Mouse (Mus musculus): Measurements from ENCODE around the gene Prr12. TPM values are rescaled to one million over a fixed set of nuclear protein-coding genes. Genes with fewer than 3 reads are reported as not detected.

Prr12 gene
- polyA plus RNA-seq, 1 experiment from 2014 or later: 18.5 TPM

Small RNA genes within 50 kb of the gene (microRNA-seq; reads per million reads assigned to microRNA genes)
- gene Mir7054: 0.92 reads per million

Other genes with a start within 250 kb of the Prr12 start
- gene Nup62, start 236.8 kb downstream of the Prr12 start, polyA plus RNA-seq (2014; fragmentation: Nextera tagmentation; extraction: Ambion mirVana): 81.7 and 82.6 TPM in 2 replicates
- 1.1 TPM in 2 replicates for gene Il4i1, start 236.5 kb downstream of the Prr12 start, polyA plus RNA-seq (2014; fragmentation: Nextera tagmentation; extraction: Ambion mirVana)
- gene Atf5, start 236.2 kb downstream of the Prr12 start, polyA plus RNA-seq (2014; fragmentation: Nextera tagmentation; extraction: Ambion mirVana): 2.1 and 2.3 TPM in 2 replicates
- 38.6 and 63.4 TPM in 2 replicates for gene Akt1s1, start 203.9 kb downstream of the Prr12 start, polyA plus RNA-seq (2014; fragmentation: Nextera tagmentation; extraction: Ambion mirVana)
- gene Tbc1d17, start 203.8 kb downstream of the Prr12 start, polyA plus RNA-seq (2014; fragmentation: Nextera tagmentation; extraction: Ambion mirVana): 60.9 and 69.0 TPM in 2 replicates
- gene Pnkp, start 195.7 kb downstream of the Prr12 start, polyA plus RNA-seq (2014; fragmentation: Nextera tagmentation; extraction: Ambion mirVana): 31.0 and 31.2 TPM in 2 replicates
- gene Ptov1, start 183.1 kb downstream of the Prr12 start, polyA plus RNA-seq (2014; fragmentation: Nextera tagmentation; extraction: Ambion mirVana): 410 and 427 TPM in 2 replicates
- 79.2 and 80.5 TPM in 2 replicates for gene Med25, start 160.2 kb downstream of the Prr12 start, polyA plus RNA-seq (2014; fragmentation: Nextera tagmentation; extraction: Ambion mirVana)
- gene Fuz, start 156.8 kb downstream of the Prr12 start, polyA plus RNA-seq (2014; fragmentation: Nextera tagmentation; extraction: Ambion mirVana): 14.8 and 16.0 TPM in 2 replicates
- gene Ap2a1, start 123.4 kb downstream of the Prr12 start, polyA plus RNA-seq (2014; fragmentation: Nextera tagmentation; extraction: Ambion mirVana): 77.0 and 78.8 TPM in 2 replicates
- gene Tsks, start 109.7 kb downstream of the Prr12 start, polyA plus RNA-seq (2014; fragmentation: Nextera tagmentation; extraction: Ambion mirVana): 0.13 TPM in 1 of 2 replicates, not detected in the other
- gene Cpt1c, start 78.0 kb downstream of the Prr12 start, polyA plus RNA-seq (2014; fragmentation: Nextera tagmentation; extraction: Ambion mirVana): 17.5 and 22.1 TPM in 2 replicates
- gene Prmt1, start 66.3 kb downstream of the Prr12 start, polyA plus RNA-seq (2014; fragmentation: Nextera tagmentation; extraction: Ambion mirVana): 332 and 334 TPM in 2 replicates
- gene Irf3, start 55.2 kb downstream of the Prr12 start, polyA plus RNA-seq (2014; fragmentation: Nextera tagmentation; extraction: Ambion mirVana): 73.9 and 83.5 TPM in 2 replicates
- gene Bcl2l12, start 54.2 kb downstream of the Prr12 start, polyA plus RNA-seq (2014; fragmentation: Nextera tagmentation; extraction: Ambion mirVana): 91.7 and 91.9 TPM in 2 replicates
- 52.0 and 60.3 TPM in 2 replicates for gene Scaf1, start 36.5 kb downstream of the Prr12 start, polyA plus RNA-seq (2014; fragmentation: Nextera tagmentation; extraction: Ambion mirVana)
- gene Rras, start 34.9 kb downstream of the Prr12 start, polyA plus RNA-seq (2014; fragmentation: Nextera tagmentation; extraction: Ambion mirVana): 20.8 and 21.0 TPM in 2 replicates
- gene Nosip, start 9.5 kb upstream of the Prr12 start, polyA plus RNA-seq (2014; fragmentation: Nextera tagmentation; extraction: Ambion mirVana): 70.2 and 73.9 TPM in 2 replicates
- gene Prrg2, start 9.8 kb upstream of the Prr12 start, polyA plus RNA-seq (2014; fragmentation: Nextera tagmentation; extraction: Ambion mirVana): 22.1 and 24.6 TPM in 2 replicates
- 220 and 245 TPM in 2 replicates for gene Rcn3, start 39.3 kb upstream of the Prr12 start, polyA plus RNA-seq (2014; fragmentation: Nextera tagmentation; extraction: Ambion mirVana)
- 8.0 and 9.8 TPM in 2 replicates for gene Fcgrt, start 51.0 kb upstream of the Prr12 start, polyA plus RNA-seq (2014; fragmentation: Nextera tagmentation; extraction: Ambion mirVana)
- gene Rps11, start 71.6 kb upstream of the Prr12 start, polyA plus RNA-seq (2014; fragmentation: Nextera tagmentation; extraction: Ambion mirVana): 1,759 and 1,785 TPM in 2 replicates
- 1,469 and 1,490 TPM in 2 replicates for gene Rpl13a, start 75.9 kb upstream of the Prr12 start, polyA plus RNA-seq (2014; fragmentation: Nextera tagmentation; extraction: Ambion mirVana)
- gene Gm45713, start 83.3 kb upstream of the Prr12 start, polyA plus RNA-seq (2014; fragmentation: Nextera tagmentation; extraction: Ambion mirVana): 0.45 TPM in 1 of 2 replicates, not detected in the other
- gene Flt3l, start 83.6 kb upstream of the Prr12 start, polyA plus RNA-seq (2014; fragmentation: Nextera tagmentation; extraction: Ambion mirVana): 0.33 and 0.44 TPM in 2 replicates
- 106 and 108 TPM in 2 replicates for gene Pih1d1, start 101.4 kb upstream of the Prr12 start, polyA plus RNA-seq (2014; fragmentation: Nextera tagmentation; extraction: Ambion mirVana)
- gene Aldh16a1, start 101.7 kb upstream of the Prr12 start, polyA plus RNA-seq (2014; fragmentation: Nextera tagmentation; extraction: Ambion mirVana): 37.2 and 38.7 TPM in 2 replicates
- gene Slc17a7, start 111.1 kb upstream of the Prr12 start, polyA plus RNA-seq (2014; fragmentation: Nextera tagmentation; extraction: Ambion mirVana): 0.11 TPM in 1 of 2 replicates, not detected in the other
- not detected in 2 replicates for gene Gfy, start 126.7 kb upstream of the Prr12 start, polyA plus RNA-seq (2014; fragmentation: Nextera tagmentation; extraction: Ambion mirVana)
- gene Pth2, start 128.1 kb upstream of the Prr12 start, polyA plus RNA-seq (2014; fragmentation: Nextera tagmentation; extraction: Ambion mirVana): not detected in 2 replicates
- 0.41 and 0.51 TPM in 2 replicates for gene Ccdc155, start 152.0 kb upstream of the Prr12 start, polyA plus RNA-seq (2014; fragmentation: Nextera tagmentation; extraction: Ambion mirVana)
- 0.51 and 0.60 TPM in 2 replicates for gene Dkkl1, start 159.3 kb upstream of the Prr12 start, polyA plus RNA-seq (2014; fragmentation: Nextera tagmentation; extraction: Ambion mirVana)
- gene Tead2, start 162.9 kb upstream of the Prr12 start, polyA plus RNA-seq (2014; fragmentation: Nextera tagmentation; extraction: Ambion mirVana): 378 and 385 TPM in 2 replicates
- gene Cd37, start 186.2 kb upstream of the Prr12 start, polyA plus RNA-seq (2014; fragmentation: Nextera tagmentation; extraction: Ambion mirVana): 0.82 and 1.6 TPM in 2 replicates
- gene Slc6a16, start 188.2 kb upstream of the Prr12 start, polyA plus RNA-seq (2014; fragmentation: Nextera tagmentation; extraction: Ambion mirVana): 0.20 and 0.36 TPM in 2 replicates
- gene Slc6a21, start 224.6 kb upstream of the Prr12 start, polyA plus RNA-seq (2014; fragmentation: Nextera tagmentation; extraction: Ambion mirVana): not detected in 2 replicates